Mouse (Mus musculus): ENCODE measurements around the gene Foxp1.

- TF ChIP-seq GATA1 (IDR thresholded peaks at IDR 0.05; ENCODE audit: borderline replicate concordance, low read length) (no peak), FLI1 (IDR thresholded peaks at IDR 0.05; ENCODE audit: low read length) (no peak)
Observed at GRCm38 (mm10) chr6:99309466-99310170, 212.9 kb downstream of the Foxp1 start.
